Mouse (Mus musculus): ENCODE measurements at regions not wholly inside any gene's neighbourhood (a gene's known extent, or its start where the extent isn't known, plus 50 kb on each side); places are given as distances from the start of the nearest gene placed in this dataset.

GRCm38 (mm10) chr12:29166316-29166715 lies 361.9 kb upstream of the Myt1l start:
- Histone ChIP-seq H3K27me3 (ENCODE audit: control insufficient read depth in 1 of 2, insufficient read depth in 2 of 2, low read length in 2 of 2) (no peaks in the 10 kb centered on the region), H3K9ac (ENCODE audit: control insufficient read depth, low read depth, low read length, poor library complexity, severe bottlenecking) (no peak overlapping the region), H3K4me3 (ENCODE audit: control insufficient read depth in 1 of 2, insufficient read depth in 1 of 2, low read depth in 2 of 2, low read length in 2 of 2) (no peak overlapping the region), H3K79me2 (ENCODE audit: control insufficient read depth, insufficient read depth, low read length, poor library complexity) (no peaks in the 10 kb centered on the region), H3K9me3 (replicated peaks; ENCODE audit: insufficient read depth, low read length) (no peaks in the 10 kb centered on the region), H3K27ac (ENCODE audit: control insufficient read depth, low read depth, low read length) (no peak overlapping the region), H3K36me3 (ENCODE audit: control insufficient read depth in 1 of 2, insufficient read depth in 2 of 2, low read length in 2 of 2) (no peaks in the 10 kb centered on the region), H3K4me1 (ENCODE audit: control insufficient read depth in 1 of 2, insufficient read depth in 2 of 2, low read length in 2 of 2) (no peaks in the 10 kb centered on the region)
- TF ChIP-seq TCF12 (IDR thresholded peaks at IDR 0.05; ENCODE audit: low read depth, low read length) (no peak), MAFK (IDR thresholded peaks at IDR 0.05; ENCODE audit: borderline replicate concordance, low read depth, low read length) (no peak), CHD1 (IDR thresholded peaks at IDR 0.05; ENCODE audit: low read depth, low read length) (no peak), SMC3 (IDR thresholded peaks at IDR 0.05; ENCODE audit: low read depth, low read length) (no peak), CHD2 (IDR thresholded peaks at IDR 0.05; ENCODE audit: low read length) (no peak), MEF2A (IDR thresholded peaks at IDR 0.05; ENCODE audit: extremely low read depth, insufficient replicate concordance, low read depth, low read length, poor library complexity, severe bottlenecking) (no peak), TAL1 (IDR thresholded peaks at IDR 0.05; ENCODE audit: low read length) (no peak), JUND (IDR thresholded peaks at IDR 0.05; ENCODE audit: low read depth, low read length) (no peak), ZKSCAN1 (IDR thresholded peaks at IDR 0.05; ENCODE audit: low read depth, low read length) (no peak), E2F4 (IDR thresholded peaks at IDR 0.05; ENCODE audit: borderline replicate concordance, low read depth, low read length) (no peak), NELFE (IDR thresholded peaks at IDR 0.05; ENCODE audit: low read depth, low read length) (no peak)
- DNase-seq (ENCODE audit: low read depth, low spot score) = no peak

GRCm38 (mm10) chr12:29167922-29168321 lies 360.3 kb upstream of the Myt1l start:
- H3K27me3 ChIP-seq (ENCODE audit: control insufficient read depth in 1 of 2, insufficient read depth in 2 of 2, low read length in 2 of 2) = no peaks in the 10 kb centered on the region
- DNase-seq (ENCODE audit: low read depth, low spot score) = no peak
- TF ChIP-seq CTCF (IDR thresholded peaks at IDR 0.05 in 2 of 3, conservative IDR thresholded peaks at IDR 0.05 in 1 of 3; ENCODE audit: control insufficient read depth in 1 of 3, insufficient read depth in 1 of 3, low read depth in 2 of 3, low read length in 3 of 3, poor library complexity in 1 of 3, severe bottlenecking in 1 of 3) (no peak), POLR2AphosphoS2 (IDR thresholded peaks at IDR 0.05; ENCODE audit: low read length) (no peak), MYB (IDR thresholded peaks at IDR 0.05; ENCODE audit: low read depth, low read length) (no peak), ETS1 (IDR thresholded peaks at IDR 0.05; ENCODE audit: low read depth, low read length) (no peak), ZNF384 (IDR thresholded peaks at IDR 0.05; ENCODE audit: low read depth, low read length) (no peak), UBTF (IDR thresholded peaks at IDR 0.05; ENCODE audit: borderline replicate concordance, insufficient read depth, low read depth, low read length) (no peak), RCOR1 (IDR thresholded peaks at IDR 0.05; ENCODE audit: low read depth, low read length) (no peak), MEF2A (IDR thresholded peaks at IDR 0.05; ENCODE audit: extremely low read depth, insufficient replicate concordance, low read depth, low read length, poor library complexity, severe bottlenecking) (no peak), CHD2 (IDR thresholded peaks at IDR 0.05; ENCODE audit: low read length) (no peak)

More at GRCm38 (mm10) chr12:29167922-29168321, 360.3 kb upstream of the Myt1l start:
- Histone ChIP-seq H3K9me3 (replicated peaks; ENCODE audit: insufficient read depth, low read length) (no peaks in the 10 kb centered on the region), H3K9ac (ENCODE audit: control insufficient read depth, low read depth, low read length, poor library complexity, severe bottlenecking) (no peak overlapping the region), H3K79me2 (ENCODE audit: control insufficient read depth, insufficient read depth, low read length, poor library complexity) (no peaks in the 10 kb centered on the region), H3K36me3 (ENCODE audit: control insufficient read depth in 1 of 2, insufficient read depth in 2 of 2, low read length in 2 of 2) (no peaks in the 10 kb centered on the region), H3K4me3 (ENCODE audit: control insufficient read depth in 1 of 2, insufficient read depth in 1 of 2, low read depth in 2 of 2, low read length in 2 of 2) (no peak overlapping the region), H3K4me1 (ENCODE audit: control insufficient read depth in 1 of 2, insufficient read depth in 2 of 2, low read length in 2 of 2) (no peaks in the 10 kb centered on the region), H3K27ac (ENCODE audit: control insufficient read depth, low read depth, low read length) (no peak overlapping the region)

Measured in MEL (cell line).